Mouse (Mus musculus) yolk sac, embryonic 10.5 days (tissue): ENCODE data around the gene Plcb3.
"Not testable (repeated sequence)": the region's sequence is repeated elsewhere in the genome, so short reads cannot be mapped to it uniquely, and the experiment has no call there.

Experiments used
- DNase-seq: peaks from one replicate; pipeline ENCODE4 v3.0.0-alpha.2; 2017; ENCODE audit warnings: low spot score

Gene Plcb3

DNA sequence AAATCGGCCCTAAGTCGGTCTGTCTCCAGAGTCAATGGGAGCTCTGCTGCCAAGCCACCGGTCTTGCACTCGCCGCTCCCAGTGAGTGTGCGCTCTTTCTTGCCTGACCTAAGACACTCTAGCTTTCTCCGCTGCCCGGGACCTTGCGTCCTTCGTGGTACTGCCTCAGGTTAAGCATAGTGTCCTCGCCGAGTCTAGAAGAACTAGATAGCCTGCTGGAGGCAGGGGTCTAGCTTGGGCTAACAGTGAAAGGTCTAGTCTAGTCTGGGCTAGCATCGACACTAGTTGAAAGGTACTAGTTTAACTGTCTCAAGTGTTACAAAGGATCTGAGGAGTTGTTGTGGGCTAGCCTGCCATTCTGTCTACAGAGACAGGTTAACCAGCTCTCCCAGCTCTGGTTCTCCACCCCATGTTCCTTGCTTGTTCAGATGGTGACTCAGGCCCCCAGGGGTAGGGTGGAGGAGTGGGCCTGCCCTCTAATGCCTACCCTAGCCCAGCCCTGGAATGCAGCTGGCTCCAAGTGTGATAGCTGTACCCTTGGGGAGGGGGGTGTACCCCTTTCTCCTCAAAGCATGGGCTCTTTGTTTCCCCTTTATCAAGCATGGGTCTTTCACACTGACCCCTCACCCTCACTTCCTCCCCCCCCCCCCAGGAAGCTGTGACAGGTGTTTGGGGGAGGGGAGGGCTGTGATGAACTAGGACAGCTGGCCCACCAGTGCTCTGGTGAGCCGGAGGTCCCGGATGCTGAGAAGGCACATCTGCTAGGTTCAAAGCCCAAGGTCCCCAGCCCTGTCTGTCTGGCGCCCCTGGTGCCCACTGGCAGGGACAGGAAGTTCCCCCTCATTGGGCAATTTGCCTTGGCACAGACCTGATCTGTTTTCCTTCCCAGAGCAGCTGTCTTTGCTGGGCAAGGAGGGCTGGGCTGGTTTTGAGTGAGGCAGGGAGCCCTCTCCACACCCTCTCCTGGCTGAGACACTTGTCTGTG lies at the start of gene Plcb3:
Gene Plcb3, minus strand, starts transcription at position 934 of the 985 bp plus-strand sequence.
- DNase-seq = peak; percentile 65

DNA sequence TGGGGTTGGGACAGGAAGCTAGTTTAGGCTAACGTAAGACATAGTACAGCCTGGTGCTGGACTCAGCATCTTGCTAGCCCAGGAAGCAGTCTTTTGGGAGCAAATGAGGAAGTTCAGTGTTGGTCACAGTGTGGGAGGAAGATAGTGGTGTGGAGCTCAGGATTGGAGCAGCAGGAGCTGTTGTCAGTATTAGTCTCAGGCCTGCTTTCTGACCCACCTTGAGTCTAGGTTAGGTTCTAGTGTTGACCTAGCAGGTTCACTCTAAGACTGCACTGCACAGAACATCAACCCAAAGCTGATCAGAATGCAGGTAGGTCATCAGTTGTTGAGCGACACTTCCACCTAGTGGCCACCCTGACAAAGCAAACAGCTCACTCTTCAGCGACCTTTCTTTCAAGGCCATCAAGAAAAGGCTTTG lies 44.0 kb upstream of the Plcb3 start:
- DNase-seq = no peak

DNA sequence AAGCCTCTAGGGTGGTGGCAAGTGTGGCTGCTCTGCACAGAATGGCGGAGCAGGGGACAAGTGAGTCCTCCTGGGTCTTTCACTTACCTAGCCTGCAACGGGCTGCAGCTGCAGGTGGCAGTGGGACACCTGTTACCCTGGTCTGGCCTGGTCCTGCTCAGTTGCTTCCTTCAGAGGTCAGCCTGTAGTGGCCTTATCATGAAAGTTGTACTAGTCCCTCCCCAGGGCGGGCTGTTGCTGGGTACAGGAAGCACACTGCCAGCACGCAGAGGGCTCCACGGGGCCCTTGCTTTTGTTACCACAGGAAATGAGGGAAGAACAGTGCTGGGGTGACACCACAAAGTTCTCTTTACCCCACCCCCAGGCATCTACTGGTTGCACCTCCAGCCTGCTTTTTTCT lies 42.9 kb upstream of the Plcb3 start, which contains the start of gene Fermt3:
Gene Fermt3, minus strand, starts transcription at position 279 of the 400 bp plus-strand sequence.
- DNase-seq = no peak

DNA sequence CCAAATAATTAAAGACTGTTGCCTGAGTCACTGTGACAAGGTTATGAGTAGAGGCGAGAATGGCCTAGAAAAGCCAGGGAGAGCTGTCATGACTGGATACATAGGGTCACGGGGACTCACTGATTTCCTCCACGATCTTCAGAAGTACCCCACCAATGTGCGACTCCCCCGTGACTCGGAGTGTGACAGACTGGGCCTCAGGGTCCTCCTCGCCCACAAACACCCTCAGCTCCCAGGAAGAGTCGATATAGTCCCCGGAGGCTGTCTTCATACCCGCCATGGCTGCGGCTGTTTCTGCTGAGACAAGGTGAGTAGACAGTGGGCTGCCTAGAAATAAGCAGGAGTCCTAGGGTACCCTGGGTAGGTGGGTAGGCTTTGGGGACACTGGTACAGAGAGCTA lies 42.3 kb upstream of the Plcb3 start:
- DNase-seq = no peak

DNA sequence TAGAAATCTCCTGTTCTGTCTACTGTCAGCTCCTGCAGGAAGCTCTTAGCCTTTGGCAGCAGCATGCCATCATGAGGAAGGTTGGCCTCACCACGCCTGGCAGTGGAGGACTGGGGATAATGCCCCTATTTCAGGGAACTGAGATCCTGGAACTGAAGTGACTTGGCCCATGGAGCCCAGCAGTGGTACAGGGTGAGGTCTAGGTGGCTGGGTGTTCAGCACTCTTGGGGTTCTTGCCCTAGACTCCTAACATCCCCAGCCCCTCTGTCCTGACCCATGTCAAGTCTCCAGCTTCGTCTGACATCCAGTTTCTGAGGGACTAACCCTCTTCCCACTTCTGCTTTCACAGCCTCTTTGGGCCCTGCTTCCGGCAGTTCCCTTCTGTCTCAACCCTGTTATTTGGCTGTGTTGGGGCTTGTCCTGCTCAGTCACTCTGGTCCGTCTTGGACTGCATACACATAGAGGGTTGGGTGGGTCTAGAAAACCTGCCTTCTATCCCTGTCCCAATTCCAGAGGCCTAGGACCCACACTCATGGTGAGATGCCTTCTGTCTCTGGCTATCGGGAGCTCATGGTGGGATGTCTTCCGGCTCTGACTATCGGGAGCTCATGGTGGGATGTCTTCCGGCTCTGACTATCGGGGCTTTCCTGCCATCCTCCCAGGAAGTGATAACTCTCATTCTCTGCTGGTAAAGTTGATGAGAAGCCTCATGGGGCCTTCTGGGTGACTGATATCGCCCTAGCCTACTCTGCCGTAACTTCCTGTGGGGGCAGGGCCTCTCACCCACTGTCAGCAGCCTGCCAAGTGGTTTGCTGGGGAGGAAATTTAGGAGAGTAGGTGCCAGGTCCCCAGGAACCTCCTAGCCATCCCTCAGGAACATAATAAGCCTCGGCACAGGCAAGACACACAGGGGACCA lies 41.5 kb upstream of the Plcb3 start:
- DNase-seq = no peak

DNA sequence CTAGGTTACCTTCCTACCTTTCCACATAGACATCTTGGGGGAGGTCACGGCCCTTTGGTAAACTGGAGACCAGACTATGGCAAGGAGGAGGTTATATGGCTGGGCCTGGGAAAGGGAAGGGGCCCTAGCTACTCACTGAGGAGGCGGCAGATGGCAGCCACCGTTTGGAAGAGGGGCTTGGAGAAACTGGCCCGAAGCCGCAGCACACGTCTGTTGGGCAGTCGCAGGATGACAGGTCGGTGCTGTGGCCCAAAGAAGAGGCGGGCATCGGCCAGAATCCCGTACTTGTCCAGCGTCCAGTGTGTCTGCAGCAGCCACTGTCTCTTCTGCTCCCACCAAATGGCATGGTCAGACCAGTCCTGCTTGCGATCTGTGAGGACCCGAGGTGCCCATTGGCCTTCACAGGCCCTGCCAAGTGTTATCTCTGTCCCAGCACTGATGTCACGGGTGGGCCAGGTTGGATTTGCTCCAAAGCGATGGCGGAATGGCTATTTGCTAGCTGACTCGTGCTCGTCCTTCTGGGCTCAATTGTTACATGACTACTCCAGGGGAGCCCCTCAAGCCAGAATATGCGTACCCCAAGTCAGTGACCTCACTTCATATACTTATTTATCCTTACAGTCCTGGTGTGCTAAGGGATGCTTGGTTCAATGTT lies 38.3 kb upstream of the Plcb3 start:
- no peak for DNase-seq

DNA sequence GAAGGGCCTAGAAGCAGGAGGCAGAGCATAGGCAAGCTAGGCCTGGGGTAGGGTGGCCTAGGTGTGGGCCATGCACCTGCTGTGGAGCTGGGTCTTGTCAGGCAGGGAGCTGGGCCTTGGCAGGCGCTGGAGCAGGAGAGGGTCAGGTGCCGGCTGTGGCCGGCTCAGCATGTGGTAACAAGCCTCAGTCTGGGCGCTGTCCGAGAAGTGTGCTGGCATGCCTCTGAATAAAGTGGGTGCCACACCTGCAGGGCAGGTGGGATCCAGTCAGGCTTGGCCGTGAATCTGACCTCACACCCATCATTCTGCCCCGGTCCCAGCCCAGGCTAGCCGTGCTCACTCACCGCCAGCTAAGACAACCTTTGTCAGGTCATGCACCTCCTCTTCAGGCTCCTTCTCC lies 37.7 kb upstream of the Plcb3 start:
- DNase-seq = no peak

DNA sequence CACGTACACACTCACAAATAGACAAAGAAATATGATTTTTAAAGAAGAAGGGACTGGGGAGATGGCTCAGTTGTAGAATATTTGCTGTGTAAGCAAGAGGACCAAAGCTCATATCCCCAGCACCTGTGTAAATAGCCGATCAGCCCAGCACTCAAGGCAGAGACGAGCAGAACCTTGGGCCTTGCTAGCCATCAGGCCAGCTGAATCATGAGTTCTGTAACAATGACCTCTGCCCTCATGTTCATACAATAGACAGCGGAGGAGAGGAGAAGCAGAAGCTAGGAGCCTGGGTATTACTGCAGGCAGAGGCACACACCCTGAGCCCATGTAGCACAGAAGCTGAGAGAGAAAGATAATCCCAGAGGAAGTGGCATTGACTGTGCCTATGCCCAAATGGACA lies 36.2 kb upstream of the Plcb3 start:
- DNase-seq = peak; percentile 73

DNA sequence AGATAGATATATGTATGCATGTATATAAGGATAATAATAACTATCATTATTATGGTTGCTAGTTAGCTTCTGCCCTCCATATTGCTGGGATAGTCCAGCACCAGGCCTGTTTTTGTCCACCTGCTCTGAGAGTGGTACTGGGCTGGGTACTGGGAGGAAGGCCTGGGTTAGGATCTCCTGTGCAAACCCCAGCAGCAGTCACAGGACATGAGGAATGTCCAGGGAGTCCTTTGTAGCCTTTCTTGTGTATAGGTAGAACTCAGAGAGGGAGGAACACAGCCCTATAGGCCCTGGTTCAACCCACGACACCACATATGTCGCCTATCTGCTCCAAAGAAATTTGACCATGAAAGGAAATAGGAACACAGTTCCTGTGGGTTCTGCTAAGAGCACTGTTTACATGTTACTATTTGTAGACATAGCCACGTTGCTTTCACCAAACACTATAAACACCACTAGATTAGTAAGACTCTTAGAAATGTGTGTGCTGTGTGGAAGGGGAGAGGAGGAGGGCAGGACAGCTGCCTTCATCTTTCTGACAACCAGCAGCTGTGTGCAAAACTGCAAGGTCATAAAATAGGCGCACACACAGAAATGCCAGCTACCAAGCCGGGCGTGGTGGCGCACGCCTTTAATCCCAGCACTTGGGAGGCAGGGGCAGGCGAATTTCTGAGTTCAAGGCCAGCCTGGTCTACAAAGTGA lies 30.8 kb upstream of the Plcb3 start:
- no peak for DNase-seq

DNA sequence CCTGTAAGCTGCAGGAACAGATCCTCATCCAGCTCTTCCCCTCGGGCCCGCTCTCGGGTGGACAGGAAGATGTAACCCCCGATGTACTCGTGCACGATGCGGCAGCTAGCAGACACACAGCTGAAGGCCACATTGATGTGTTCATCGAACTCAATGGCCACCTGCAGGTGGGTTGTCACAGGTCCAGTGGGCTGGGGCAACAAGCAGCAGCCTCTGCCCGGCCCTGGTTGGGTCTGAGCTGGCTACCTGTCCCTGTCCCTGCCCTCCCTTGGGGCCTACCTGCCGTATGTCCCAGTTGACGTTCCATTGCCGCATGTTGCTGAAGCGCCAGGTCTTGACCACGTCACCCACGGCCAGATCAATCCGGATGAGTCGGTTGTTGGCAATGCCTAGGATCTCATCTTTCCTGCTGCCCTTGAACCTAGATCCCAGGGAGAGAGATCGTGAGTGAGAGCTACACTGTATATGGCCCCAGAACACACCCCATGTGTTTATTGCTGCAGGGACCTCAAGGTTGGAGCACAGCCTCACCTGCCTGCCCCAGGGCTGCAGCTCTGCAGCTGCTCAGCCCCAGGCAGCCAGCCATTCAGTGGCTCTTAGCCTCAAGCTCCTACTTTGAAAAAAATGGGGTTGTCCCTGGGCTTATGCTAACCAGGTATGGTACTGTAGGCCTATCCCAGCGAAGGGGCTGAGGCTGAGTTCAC lies 23.2 kb upstream of the Plcb3 start:
- DNase-seq = no peak

DNA sequence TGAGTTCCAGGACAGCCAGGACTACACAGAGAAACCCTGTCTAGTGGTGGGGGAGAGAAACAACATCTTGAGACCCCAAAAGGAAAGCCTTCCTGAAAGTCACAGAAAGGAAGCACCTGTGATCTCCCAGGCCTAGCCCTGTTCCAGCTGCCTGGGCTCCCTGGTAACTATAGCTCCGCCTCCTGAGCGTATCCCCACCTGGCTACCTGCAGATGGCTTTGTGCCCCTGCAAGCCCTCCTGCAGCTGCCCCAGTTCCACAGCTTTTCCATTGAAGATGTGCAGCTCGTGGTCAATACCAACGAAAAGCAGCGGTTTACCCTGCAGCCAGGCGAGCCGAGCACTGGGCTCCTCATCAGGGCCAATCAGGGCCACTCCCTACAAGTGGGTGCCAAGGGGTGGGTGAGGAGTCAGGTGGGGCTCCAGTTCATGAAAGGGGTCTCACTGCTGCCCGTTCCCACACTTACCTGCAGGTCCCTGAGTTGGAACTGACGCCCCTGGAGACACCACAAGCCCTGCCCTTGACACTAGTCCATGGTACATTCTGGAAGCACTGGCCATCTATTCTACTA lies 21.5 kb upstream of the Plcb3 start:
- DNase-seq = no peak

DNA sequence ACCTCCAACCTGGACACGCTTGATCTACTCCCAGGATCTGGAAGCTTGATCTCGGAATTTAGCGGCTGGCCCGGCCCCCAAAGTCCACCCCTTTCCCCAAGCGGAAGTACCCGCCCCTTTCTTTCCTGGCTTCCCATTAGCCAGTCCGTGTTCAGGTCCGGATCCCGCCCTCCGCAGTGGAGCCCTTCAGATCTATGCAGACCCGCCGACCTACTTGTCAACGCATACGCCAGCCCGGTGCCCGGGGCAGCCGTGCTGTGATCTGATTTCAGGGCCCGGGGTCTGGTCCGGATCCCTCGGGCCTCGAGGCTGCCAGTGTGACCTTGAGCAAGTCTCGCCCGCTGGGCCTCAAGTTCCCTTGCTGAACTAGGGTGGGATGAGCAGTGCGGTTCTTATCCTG lies 19.7 kb upstream of the Plcb3 start, which contains the start of the genes Nudt22 and Trpt1:
Gene Nudt22, minus strand, starts transcription at position 112 of the 400 bp plus-strand sequence.
Gene Trpt1, plus strand, starts transcription at position 126 of the 400 bp plus-strand sequence.
- peak; percentile 89 for DNase-seq

DNA sequence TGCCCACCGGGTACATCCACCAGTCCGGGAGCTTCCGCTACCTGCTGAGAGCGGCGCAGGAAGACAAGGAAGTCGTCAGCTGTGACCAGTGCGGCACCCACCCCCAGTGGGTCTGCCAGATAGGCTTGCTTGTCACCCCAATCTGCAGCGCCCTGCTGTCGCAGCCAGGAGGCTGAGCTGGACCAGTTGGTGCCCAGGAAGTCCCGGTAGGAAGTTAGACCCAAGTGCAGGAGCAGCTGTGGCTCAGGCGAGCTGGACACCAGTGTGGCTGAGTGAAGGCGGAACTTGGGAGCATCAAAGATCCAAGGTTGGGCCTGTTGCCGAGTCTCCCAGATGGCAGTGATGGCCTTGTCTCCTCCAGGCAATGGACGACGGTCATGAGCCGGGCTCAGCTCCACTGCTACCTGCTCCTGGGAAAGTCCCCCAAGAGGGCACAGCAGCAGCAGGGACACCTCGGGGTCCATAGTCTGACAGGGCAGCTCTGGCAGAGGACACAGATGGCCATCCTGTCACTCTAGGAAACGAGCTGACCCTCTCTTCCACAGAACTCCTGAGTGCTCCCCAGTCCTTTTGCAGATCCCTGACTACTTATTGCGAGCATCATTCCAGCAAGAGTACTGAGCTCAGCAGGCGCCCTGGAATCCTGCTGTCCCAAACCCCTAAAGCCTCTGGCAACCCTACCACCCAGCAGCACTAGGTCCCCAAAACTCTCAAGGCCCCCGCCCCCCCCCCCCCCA lies 19.2 kb upstream of the Plcb3 start:
- DNase-seq = no peak

DNA sequence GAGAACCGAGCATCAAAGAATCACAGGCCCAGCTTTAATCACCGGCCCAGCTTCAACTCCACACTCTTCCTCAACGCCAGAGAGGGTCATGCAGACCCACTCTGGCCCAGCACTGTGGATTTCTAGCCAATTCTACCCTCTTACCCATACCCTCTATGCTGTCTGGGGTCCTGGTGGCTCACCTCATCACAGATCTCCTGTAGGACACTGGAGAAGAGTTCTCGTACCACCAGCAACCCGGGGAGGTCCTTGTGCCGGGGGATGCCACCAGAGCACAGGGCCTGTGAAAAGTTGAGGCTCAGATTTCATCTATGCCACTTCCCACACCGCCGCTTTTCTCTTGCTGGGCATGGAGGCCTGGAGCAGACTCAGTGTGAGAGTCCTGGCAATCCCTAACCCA lies 18.2 kb upstream of the Plcb3 start:
- DNase-seq = no peak

DNA sequence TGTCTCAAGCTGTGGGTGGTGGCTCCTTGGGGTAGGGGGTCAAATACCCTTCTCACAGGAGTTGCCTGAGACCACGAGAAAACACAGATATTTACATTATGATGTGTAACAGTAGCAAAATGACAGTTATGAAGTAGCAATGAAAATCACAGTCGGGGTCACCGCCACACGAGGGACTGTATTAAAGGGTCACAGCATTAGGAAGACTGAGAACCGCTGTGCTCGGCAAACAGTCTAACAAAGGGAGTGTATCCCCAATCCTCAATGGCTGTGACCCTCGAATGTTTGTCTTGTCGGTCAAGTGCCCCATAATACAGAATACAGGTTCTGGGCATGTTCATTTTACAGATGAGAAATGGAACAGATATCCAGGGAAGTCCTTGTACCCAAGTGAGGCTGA lies 17.7 kb upstream of the Plcb3 start:
- DNase-seq = no peak

DNA sequence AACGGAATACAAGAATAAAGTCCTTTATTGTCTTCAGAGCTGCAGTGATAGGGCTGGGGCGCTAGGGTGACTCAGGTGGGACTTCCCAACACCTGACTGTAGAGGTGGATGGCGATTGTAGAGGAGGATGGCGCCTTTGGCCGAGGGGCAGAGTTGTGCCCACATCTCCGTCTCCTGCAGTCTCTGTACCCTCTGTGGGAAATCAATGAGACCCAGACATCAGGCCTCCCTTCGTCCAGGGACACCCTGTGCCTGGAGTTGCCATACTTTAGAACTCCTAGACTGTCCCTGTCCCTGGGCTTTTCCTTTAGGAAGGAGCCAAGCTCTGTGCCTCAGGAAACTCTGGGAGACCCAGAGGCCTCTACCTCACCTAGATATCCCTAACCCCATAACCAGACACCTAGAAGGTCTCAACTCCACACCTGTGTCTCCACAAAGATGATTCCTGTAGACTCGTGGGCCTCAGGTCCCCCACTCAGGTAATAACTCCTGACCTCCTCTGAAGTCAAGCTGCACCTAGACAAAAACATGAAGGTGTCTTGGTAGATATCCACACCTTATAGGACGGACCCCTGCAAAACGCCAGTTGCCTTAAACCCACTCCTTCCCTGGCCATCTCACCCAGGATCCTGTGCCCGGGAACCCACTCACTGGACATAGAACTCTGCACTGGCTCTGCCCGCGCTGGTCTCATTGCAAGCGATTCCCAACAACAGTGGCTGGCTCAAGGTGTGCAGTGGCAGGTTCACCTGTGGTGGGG lies 16.9 kb upstream of the Plcb3 start:
- DNase-seq = no peak

DNA sequence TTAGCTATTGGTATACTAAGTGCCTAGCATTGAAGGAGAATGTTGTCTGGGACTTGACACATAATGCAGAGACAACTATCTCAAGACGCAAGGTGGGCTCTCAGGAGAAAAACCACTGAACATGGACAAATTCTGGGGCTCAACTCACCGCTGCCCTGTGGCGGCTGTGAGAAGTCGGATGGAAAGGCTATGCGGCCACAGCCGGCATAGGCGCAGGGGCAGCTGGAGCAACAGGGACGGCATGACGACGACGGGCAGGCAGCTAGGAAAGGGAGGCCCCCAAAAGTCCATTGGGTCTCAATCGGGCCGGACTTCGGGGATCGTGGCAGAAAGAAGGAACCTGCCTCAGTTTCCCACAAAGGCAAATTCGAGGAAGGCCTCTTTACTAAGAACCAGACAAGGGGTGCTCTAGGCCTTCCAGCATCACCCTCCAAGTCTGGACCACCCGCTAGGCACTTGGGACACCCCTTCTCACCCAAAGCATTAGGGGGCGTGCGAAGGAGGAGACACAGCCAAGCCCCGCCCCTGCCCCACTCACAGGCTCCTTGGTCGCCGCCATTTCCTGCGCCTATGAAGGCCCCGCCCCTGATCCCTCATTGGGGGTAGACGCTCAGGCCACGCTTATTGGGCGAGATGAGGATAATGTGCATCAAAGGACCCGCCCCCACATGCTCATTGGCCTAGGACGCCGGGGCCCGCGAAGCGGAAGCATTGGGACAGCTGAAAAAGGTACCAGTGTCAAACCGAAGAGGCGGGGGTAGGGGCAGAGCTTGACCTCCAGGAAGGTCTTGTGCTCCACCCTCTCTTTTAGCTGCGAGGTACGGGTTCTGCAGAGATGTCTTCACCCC lies 16.0 kb upstream of the Plcb3 start, which contains the start of gene Dnajc4:
Gene Dnajc4, minus strand, starts transcription at position 562 of the 848 bp plus-strand sequence.
- DNase-seq = peak; percentile 97

DNA sequence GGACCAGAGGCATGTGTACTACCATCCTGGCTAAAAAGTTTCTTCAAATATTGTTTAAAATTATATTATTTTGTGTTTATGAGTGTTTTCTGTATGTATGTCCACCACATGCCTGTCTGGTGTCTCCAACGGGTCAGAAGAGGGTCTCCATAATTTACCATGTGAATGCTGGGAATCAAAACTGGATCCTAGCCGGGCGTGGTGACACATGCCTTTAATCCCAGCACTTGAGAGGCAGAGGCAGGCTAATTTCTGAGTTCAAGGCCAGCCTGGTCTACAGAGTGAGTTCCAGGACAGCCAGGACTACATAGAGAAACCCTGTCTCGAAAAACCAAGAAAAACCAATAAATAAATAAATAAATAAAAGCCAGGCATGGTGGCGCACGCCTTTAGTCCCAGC lies 14.9 kb upstream of the Plcb3 start:
- DNase-seq = not testable (repeated sequence)
